23 mouse cellular contexts compared by ENCODE assay signal in the genomic region with DNA sequence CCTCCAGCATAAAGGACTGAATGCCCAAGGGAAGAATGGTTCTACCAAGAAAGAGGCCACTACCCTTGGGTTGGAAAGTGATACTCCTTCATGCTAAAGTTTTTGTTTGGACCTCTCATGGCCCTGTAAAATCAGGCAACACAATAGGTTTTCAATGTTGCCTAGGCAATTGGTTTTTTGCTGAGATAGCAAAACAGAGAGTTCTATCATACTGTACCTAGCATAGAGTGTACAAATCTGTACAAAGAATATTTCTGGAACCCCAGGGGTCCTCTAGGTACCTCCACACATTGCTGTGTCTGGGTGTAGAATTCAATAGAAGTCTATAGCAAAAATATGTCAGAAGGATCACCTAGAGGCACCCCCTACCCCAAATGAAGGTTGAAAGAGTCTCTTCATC.
DNase-seq lines count a peak whose midpoint lies in the region; ATAC-seq and TF ChIP-seq lines count a peak whose summit lies in the region.
"Had no signal": no experiment of that assay in that cellular context is flagged by ENCODE, and none has a peak within 500 bp of the region (broad histone marks: within the 10 kb centered on the region; RNA-seq: fewer than 3 reads in every experiment).

No protein-coding gene starts in this region.

- H3K9me3 ChIP-seq in midbrain, embryonic 10.5 days (replicated peaks), result no peaks in the 10 kb centered on the region
- no peaks in the 10 kb centered on the region for H3K9me3 ChIP-seq in midbrain, postnatal 0 days (ENCODE audit: low read length)
- no peaks in the 10 kb centered on the region for H3K9me3 ChIP-seq in midbrain, embryonic 11.5 days (ENCODE audit: control insufficient read depth, low read length)
- H3K9me3 ChIP-seq in midbrain, embryonic 13.5 days, result no peaks in the 10 kb centered on the region
- H3K9me3 ChIP-seq in CH12.LX (replicated peaks; ENCODE audit: low read length) (no peaks in the 10 kb centered on the region), ES-E14 (ENCODE audit: control insufficient read depth, insufficient read depth, low read depth, low read length) (no peaks in the 10 kb centered on the region)
- H3K9me3 ChIP-seq: G1E had no signal

- no peak for TF ChIP-seq EP300 in CH12.LX (IDR thresholded peaks at IDR 0.05; ENCODE audit: low read length)

- H3K79me2 ChIP-seq in CH12.LX (replicated peaks; ENCODE audit: control insufficient read depth, extremely low read depth, insufficient read depth, poor library complexity, severe bottlenecking), result no peaks in the 10 kb centered on the region

- TF ChIP-seq CTCF in midbrain, postnatal 0 days (IDR thresholded peaks at IDR 0.05), result no peak
- no peak for TF ChIP-seq CTCF in CH12.LX (conservative IDR thresholded peaks at IDR 0.05 in 1 of 2, IDR thresholded peaks at IDR 0.05 in 1 of 2; ENCODE audit: low read depth in 2 of 2, low read length in 2 of 2)

- peaks cover 14% of the 10 kb centered on the region for H3K4me1 ChIP-seq in midbrain, embryonic 10.5 days
- H3K4me1 ChIP-seq in midbrain, postnatal 0 days (ENCODE audit: insufficient read depth, low read length), result no peaks in the 10 kb centered on the region
- no peaks in the 10 kb centered on the region; the same call in 1 of the 2 replicates for H3K4me1 ChIP-seq in midbrain, embryonic 11.5 days (ENCODE audit: control insufficient read depth, insufficient read depth, low read length)
- 0 out of 2 replicates have a peak, but pooled peaks cover 8% of the 10 kb centered on the region for H3K4me1 ChIP-seq in midbrain, embryonic 13.5 days (replicated peaks)
- H3K4me1 ChIP-seq in CH12.LX (ENCODE audit: control insufficient read depth in 1 of 2, insufficient read depth in 2 of 2) (peaks cover 0 to 21% of the 10 kb centered on the region in 2 experiments; a peak in 2 of 4 replicates), ES-E14 (ENCODE audit: control insufficient read depth in 2 of 2, insufficient read depth in 2 of 2, low read length in 2 of 2, poor library complexity in 1 of 2) (no peaks in the 10 kb centered on the region)

- peak; percentile 0 for DNase-seq in midbrain, embryonic 10.5 days (ENCODE audit: low spot score)
- DNase-seq in midbrain, postnatal 0 days (ENCODE audit: low spot score), result no peak
- DNase-seq in midbrain, embryonic 11.5 days (ENCODE audit: low spot score, missing footprints), result peak; percentile 31
- no peak for DNase-seq in CH12.LX (ENCODE audit: extremely low read depth)
- DNase-seq in ES-E14 (ENCODE audit: low read depth, low spot score), result no peak
- DNase-seq in lung, postnatal 36 days, result no peak
- no peak for DNase-seq in layer of hippocampus, postnatal 36 days
- DNase-seq: adrenal gland, adult 2 months; adrenal gland, adult 8-10 months; adrenal gland, postnatal 10 days; adrenal gland, postnatal 14 days; adrenal gland, postnatal 25 days; adrenal gland, postnatal 36 days; B cell, adult 2 months; cerebellum, adult 11 months; cerebellum, adult 11-12 months; cerebellum, adult 18-20 months; cerebellum, adult 2 months had no signal

- no peak overlapping the region for H3K27ac ChIP-seq in midbrain, embryonic 10.5 days (replicated peaks)
- no peak overlapping the region for H3K27ac ChIP-seq in midbrain, postnatal 0 days (ENCODE audit: low read depth, low read length)
- H3K27ac ChIP-seq in midbrain, embryonic 11.5 days (ENCODE audit: low read depth, low read length), result no peak overlapping the region
- H3K27ac ChIP-seq in midbrain, embryonic 13.5 days, result no peak overlapping the region
- H3K27ac ChIP-seq in CH12.LX (ENCODE audit: insufficient read depth, low read depth) (no peak overlapping the region), ES-E14 (ENCODE audit: insufficient read depth, low read depth, low read length, poor library complexity, severe bottlenecking) (no peak overlapping the region)

- no peak for ATAC-seq in midbrain, postnatal 0 days (ENCODE audit: low FRiP score)
- no peak for ATAC-seq in midbrain, embryonic 11.5 days (ENCODE audit: low FRiP score)
- no peak for ATAC-seq in midbrain, embryonic 13.5 days
- ATAC-seq: activated CD4-positive, CD25-positive, alpha-beta regulatory T cell, adult 4 months; CD4-positive, CD25-positive, alpha-beta regulatory T cell, adult 4 months; Patski had no signal

- no peak overlapping the region for H3K4me3 ChIP-seq in midbrain, embryonic 10.5 days
- no peak overlapping the region for H3K4me3 ChIP-seq in midbrain, postnatal 0 days (ENCODE audit: low read depth, low read length)
- no peak overlapping the region for H3K4me3 ChIP-seq in midbrain, embryonic 11.5 days (ENCODE audit: low read depth, low read length)
- H3K4me3 ChIP-seq in midbrain, embryonic 13.5 days (replicated peaks), result no peak overlapping the region
- H3K4me3 ChIP-seq in CH12.LX (replicated peaks in 1 of 3; ENCODE audit: low read depth in 2 of 3, low read length in 2 of 3, poor library complexity in 1 of 3) (no peak overlapping the region), ES-E14 (ENCODE audit: insufficient read depth in 1 of 2, low read depth in 1 of 2, low read length in 2 of 2, poor library complexity in 1 of 2, severe bottlenecking in 1 of 2) (no peak overlapping the region)

- no peak for TF ChIP-seq POLR2A in CH12.LX (IDR thresholded peaks at IDR 0.05; ENCODE audit: low read depth, low read length)

- H3K4me2 ChIP-seq in midbrain, postnatal 0 days (ENCODE audit: low read depth, low read length, poor library complexity, severe bottlenecking), result no peak overlapping the region
- H3K4me2 ChIP-seq in midbrain, embryonic 11.5 days, result no peak overlapping the region
- no peak overlapping the region for H3K4me2 ChIP-seq in midbrain, embryonic 13.5 days (replicated peaks)
- H3K4me2 ChIP-seq in CH12.LX (ENCODE audit: insufficient read depth, low read depth, poor library complexity, severe bottlenecking), result no peak overlapping the region

- no peak overlapping the region for H3K9ac ChIP-seq in midbrain, postnatal 0 days (replicated peaks; ENCODE audit: low read length, poor library complexity, severe bottlenecking)
- no peak overlapping the region for H3K9ac ChIP-seq in midbrain, embryonic 11.5 days (ENCODE audit: low read length)
- no peak overlapping the region for H3K9ac ChIP-seq in midbrain, embryonic 13.5 days (replicated peaks)
- H3K9ac ChIP-seq in CH12.LX (ENCODE audit: insufficient read depth, low read depth) (no peak overlapping the region), ES-E14 (ENCODE audit: insufficient read depth, low read depth, low read length, poor library complexity, severe bottlenecking) (no peak overlapping the region)

- dilution Hi-C loops in CH12.LX (cut with MboI; ENCODE audit: extremely low pct_ligation_motif_present, extremely low pct_unique_long_range_greater_than_20kb, low sequenced_read_pairs), result no loop called here

- in situ Hi-C loops in CH12.LX (cut with MboI; ENCODE audit: low pct_ligation_motif_present, low pct_unique_long_range_greater_than_20kb, low sequenced_read_pairs) (no loop called here), ES-E14 (cut with MboI; ENCODE audit: low sequenced_read_pairs in 2 of 2, unreplicated experiment in 2 of 2) (no loop called here)

- no peak for TF ChIP-seq RAD21 in CH12.LX (IDR thresholded peaks at IDR 0.05; ENCODE audit: low read depth, low read length)

- no peaks in the 10 kb centered on the region for H3K27me3 ChIP-seq in midbrain, embryonic 10.5 days (ENCODE audit: low read depth, poor library complexity, severe bottlenecking)
- no peaks in the 10 kb centered on the region for H3K27me3 ChIP-seq in midbrain, postnatal 0 days (ENCODE audit: insufficient read depth, low read length)
- H3K27me3 ChIP-seq in midbrain, embryonic 11.5 days (ENCODE audit: control insufficient read depth, insufficient read depth, low read length), result no peaks in the 10 kb centered on the region
- 0 out of 2 replicates have a peak, but pooled peaks cover 6% of the 10 kb centered on the region for H3K27me3 ChIP-seq in midbrain, embryonic 13.5 days
- peaks cover 26% of the 10 kb centered on the region for H3K27me3 ChIP-seq in CH12.LX (replicated peaks)
- H3K27me3 ChIP-seq: Patski had no signal

- no peaks in the 10 kb centered on the region for H3K36me3 ChIP-seq in midbrain, embryonic 10.5 days
- H3K36me3 ChIP-seq in midbrain, postnatal 0 days (ENCODE audit: insufficient read depth, low read length), result no peaks in the 10 kb centered on the region
- H3K36me3 ChIP-seq in midbrain, embryonic 11.5 days (ENCODE audit: control insufficient read depth, insufficient read depth, low read length), result no peaks in the 10 kb centered on the region
- no peaks in the 10 kb centered on the region for H3K36me3 ChIP-seq in midbrain, embryonic 13.5 days
- H3K36me3 ChIP-seq in CH12.LX (replicated peaks in 1 of 2; ENCODE audit: control insufficient read depth in 1 of 2, insufficient read depth in 1 of 2, low read length in 1 of 2) (no peaks in the 10 kb centered on the region), ES-E14 (ENCODE audit: control insufficient read depth, insufficient read depth, low read length, poor library complexity, severe bottlenecking) (no peaks in the 10 kb centered on the region)
- H3K36me3 ChIP-seq: G1E had no signal

TF ChIP-seq in CH12.LX, 34 proteins besides CTCF, POLR2A, EP300 and RAD21:
- TF ChIP-seq TCF12 (IDR thresholded peaks at IDR 0.05; ENCODE audit: low read depth, low read length), result no peak
- no peak for TF ChIP-seq MXI1 (IDR thresholded peaks at IDR 0.05; ENCODE audit: low read depth, low read length)
- TF ChIP-seq CHD1 (IDR thresholded peaks at IDR 0.05; ENCODE audit: low read depth, low read length), result no peak
- peak; percentile 82 for TF ChIP-seq MAFK (IDR thresholded peaks at IDR 0.05; ENCODE audit: insufficient replicate concordance, low read length)

TF ChIP-seq in ES-E14, 5 proteins besides CTCF, POLR2A, EP300 and RAD21:
- peak; percentile 68 for TF ChIP-seq MAFK (IDR thresholded peaks at IDR 0.05; ENCODE audit: insufficient read depth, low read depth, low read length)
- no peak for TF ChIP-seq ZNF384 (IDR thresholded peaks at IDR 0.05; ENCODE audit: low read depth, low read length)
- TF ChIP-seq HCFC1 (IDR thresholded peaks at IDR 0.05; ENCODE audit: borderline replicate concordance, insufficient read depth, low read length), result no peak
- TF ChIP-seq CHD2 (IDR thresholded peaks at IDR 0.05; ENCODE audit: low read depth, low read length), result no peak

Comparison
In these comparisons a context has a peak if more than half of its experiments do, and no peak if none do; other contexts are left out.
1. DNase-seq: peak in midbrain, embryonic 10.5 days (single experiment) and midbrain, embryonic 11.5 days (single experiment); none in midbrain, postnatal 0 days (single experiment), CH12.LX (single experiment), ES-E14 (single experiment), lung, postnatal 36 days (single experiment) and layer of hippocampus, postnatal 36 days (0 of 2).